Mouse (Mus musculus) liver, embryonic 13.5 days (tissue): ENCODE data around the gene Stoml2. TPM values are rescaled to one million over a fixed set of nuclear protein-coding genes. Genes with fewer than 3 reads are reported as not detected.

Experiments
- ATAC-seq: fragments of 200-750 bp; cut with Nextera tagmentation; 2 replicates; pipeline ENCODE4 v1.8.0; 2017; ENCODE audit warnings: low read depth, mild to moderate bottlenecking, moderate number of reproducible peaks, moderate library complexity
- DNase-seq: peaks from one replicate; pipeline ENCODE4 v3.0.0; 2022
- H3K27ac ChIP-seq: fragments of 300-500 bp; sonication (generic); 2 replicates; pipeline ENCODE4 v1.5.1; 2015; ENCODE audit warnings: moderate library complexity, mild to moderate bottlenecking, inconsistent platforms
- H3K27me3 ChIP-seq: fragments of 300-500 bp; sonication (generic); 2 replicates; pipeline ENCODE4 v1.6.1; 2015; ENCODE audit warnings: mild to moderate bottlenecking, inconsistent platforms
- H3K36me3 ChIP-seq: fragments of 300-500 bp; sonication (generic); 2 replicates; pipeline ENCODE4 v1.6.1; 2015; ENCODE audit warnings: mild to moderate bottlenecking, inconsistent platforms
- H3K4me1 ChIP-seq: fragments of 300-500 bp; sonication (generic); replicated peaks from 2 replicates; pipeline ENCODE4 v1.6.1; 2015; ENCODE audit warnings: inconsistent platforms
- H3K4me2 ChIP-seq: fragments of 300-500 bp; sonication (generic); 2 replicates; pipeline ENCODE4 v1.6.1; 2015; ENCODE audit warnings: inconsistent platforms, mild to moderate bottlenecking, moderate library complexity
- H3K4me3 ChIP-seq: fragments of 300-500 bp; sonication (generic); replicated peaks from 2 replicates; pipeline ENCODE4 v1.5.1; 2015; ENCODE audit warnings: mild to moderate bottlenecking, inconsistent platforms
- H3K9ac ChIP-seq: fragments of 300-500 bp; sonication (generic); 2 replicates; pipeline ENCODE4 v1.6.1; 2015; ENCODE audit warnings: mild to moderate bottlenecking, inconsistent platforms
- H3K9me3 ChIP-seq: fragments of 300-500 bp; sonication (generic); replicated peaks from 2 replicates; pipeline ENCODE4 v1.6.1; 2016; ENCODE audit warnings: inconsistent platforms
- WGBS: fragments of 180-500 bp; shearing (Covaris S2); methylation state at CpG from one replicate; pipeline ENCODE4 v1.1.7; 2015; ENCODE audit not compliant: insufficient replicate concordance; 5-methylcytosine and 5-hydroxymethylcytosine counted together
- polyA plus RNA-seq: library from polyadenylated mRNA; unstranded; fragments of >200 nt; fragmentation: Nextera tagmentation; extraction: Ambion mirVana; gene quantifications from 2 replicates; pipeline ENCODE4 v1.2.1, GENCODE M21; 2015

The Stoml2 gene
- polyA plus RNA-seq, 1 experiment from 2014 or later = 270 TPM

DNA sequence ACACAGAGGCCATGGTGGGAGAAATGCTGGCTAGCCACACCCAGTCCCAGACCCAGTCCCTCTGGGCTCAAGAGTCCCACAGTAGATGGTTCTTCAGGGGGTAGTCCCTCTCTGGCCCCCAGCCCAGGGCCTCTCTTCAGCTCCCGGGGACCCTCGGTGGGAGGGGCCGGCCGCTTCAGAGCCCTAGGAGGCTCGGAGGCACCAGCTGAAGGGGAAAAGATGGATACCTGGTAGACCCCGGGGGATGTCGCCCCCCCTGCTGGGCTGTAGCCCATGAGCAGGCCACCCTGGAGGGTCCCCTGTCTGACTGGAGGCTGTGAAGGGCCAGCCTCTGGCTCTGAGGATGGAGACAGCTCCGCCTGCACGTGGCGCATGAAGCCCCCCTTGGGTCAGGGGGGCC, 4.8 kb upstream of the Stoml2 start:
- Histone ChIP-seq H3K4me2 (peak overlapping the region; percentile 89), H3K9ac (peak overlapping the region; percentile 92), H3K27me3 (no peaks in the 10 kb centered on the region), H3K27ac (peak overlapping the region; percentile 97), H3K4me1 (peaks cover 65% of the 10 kb centered on the region), H3K36me3 (peaks cover 41% of the 10 kb centered on the region), H3K9me3 (no peaks in the 10 kb centered on the region), H3K4me3 (peak overlapping the region; percentile 84)
- 84% methylated on average over 10 of the region's 10 CpGs for WGBS
- DNase-seq (no peak), ATAC-seq (no peak)

DNA sequence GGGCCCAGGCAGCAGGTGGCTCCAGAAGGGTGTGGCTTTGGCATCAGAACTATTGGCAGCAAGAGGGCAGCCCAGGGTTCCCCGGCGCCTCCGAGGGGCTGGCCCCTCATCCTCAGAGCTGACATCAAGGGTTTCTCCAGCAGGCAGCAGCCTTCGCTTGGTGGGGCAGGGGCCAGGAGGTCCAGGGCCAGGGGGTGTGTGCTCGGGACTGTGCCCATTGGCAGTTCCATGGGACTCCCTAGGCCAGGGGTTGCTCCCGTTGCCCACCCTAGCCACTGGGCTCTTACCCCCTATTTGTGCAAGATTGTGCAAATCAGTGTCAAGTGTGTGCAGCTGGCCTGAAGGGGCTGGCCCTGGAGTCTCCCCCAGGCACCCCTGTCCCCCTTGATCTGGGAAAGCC, 4.3 kb upstream of the Stoml2 start:
- no peak overlapping the region for H3K4me3 ChIP-seq
- DNase-seq = no peak
- no peaks in the 10 kb centered on the region for H3K27me3 ChIP-seq
- peak overlapping the region; percentile 44; the same call in 1 of the 2 replicates for H3K27ac ChIP-seq
- peaks cover 41% of the 10 kb centered on the region for H3K36me3 ChIP-seq
- peak overlapping the region; percentile 92 for H3K9ac ChIP-seq
- H3K9me3 ChIP-seq = no peaks in the 10 kb centered on the region
- H3K4me2 ChIP-seq = peak overlapping the region; percentile 89
- ATAC-seq = no peak
- 70% methylated on average over 6 of the region's 6 CpGs for WGBS
- peaks cover 60% of the 10 kb centered on the region for H3K4me1 ChIP-seq

DNA sequence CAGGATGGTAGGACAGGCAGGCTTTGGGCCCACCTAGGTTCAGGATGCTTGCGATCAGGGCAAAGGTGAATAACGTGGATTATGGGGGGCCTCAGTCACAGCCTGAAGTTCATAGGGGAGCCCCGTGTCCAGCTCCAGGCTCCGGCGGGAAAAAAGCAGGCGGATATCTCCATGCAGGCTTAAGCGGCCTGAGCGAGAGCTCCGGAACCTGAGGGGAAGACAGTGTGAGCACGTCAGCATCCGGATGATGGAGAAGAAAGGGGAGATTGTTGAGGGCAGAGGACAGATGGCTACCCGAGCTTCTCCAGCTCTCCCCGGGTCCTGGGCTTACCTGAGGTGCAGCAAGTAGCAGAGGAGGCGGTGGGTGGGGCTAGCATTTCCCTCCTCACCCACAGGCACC, 2.0 kb upstream of the Stoml2 start:
- Histone ChIP-seq H3K9ac (no peak overlapping the region), H3K9me3 (no peaks in the 10 kb centered on the region), H3K4me1 (peaks cover 59% of the 10 kb centered on the region), H3K4me3 (no peak overlapping the region), H3K27ac (no peak overlapping the region), H3K4me2 (no peak overlapping the region), H3K27me3 (no peaks in the 10 kb centered on the region), H3K36me3 (peaks cover 56% of the 10 kb centered on the region)
- WGBS = 84% methylated on average over 14 of the region's 14 CpGs
- DNase-seq = no peak
- no peak for ATAC-seq

DNA sequence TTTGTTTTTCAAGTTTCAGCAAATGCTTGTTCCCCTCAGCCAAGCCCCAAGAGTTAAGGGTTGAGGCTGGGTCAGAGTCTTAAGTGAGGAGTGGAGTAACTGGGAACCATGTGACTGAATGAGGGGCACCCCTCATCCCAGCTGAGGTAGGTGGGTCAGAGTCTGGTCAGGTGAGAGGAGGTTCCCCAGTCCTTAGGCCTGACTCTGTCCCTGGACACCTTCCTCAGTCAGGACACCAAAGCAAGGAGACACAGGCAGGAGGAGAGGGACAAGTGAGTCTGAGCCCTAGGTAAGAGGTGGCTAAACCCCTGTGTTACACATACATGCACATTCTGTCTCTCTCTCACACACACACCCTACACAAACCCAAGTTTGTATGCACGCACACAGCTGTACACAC, 991 bp upstream of the Stoml2 start:
- H3K9ac ChIP-seq = no peak overlapping the region
- no peaks in the 10 kb centered on the region for H3K9me3 ChIP-seq
- H3K4me3 ChIP-seq = no peak overlapping the region
- H3K36me3 ChIP-seq = peaks cover 66% of the 10 kb centered on the region
- WGBS = 76% methylated on average over 1 of the region's 1 CpGs
- H3K27ac ChIP-seq = peak overlapping the region; percentile 15
- H3K4me1 ChIP-seq = peaks cover 50% of the 10 kb centered on the region
- H3K27me3 ChIP-seq = no peaks in the 10 kb centered on the region
- no peak overlapping the region for H3K4me2 ChIP-seq
- ATAC-seq (no peak), DNase-seq (no peak)

DNA sequence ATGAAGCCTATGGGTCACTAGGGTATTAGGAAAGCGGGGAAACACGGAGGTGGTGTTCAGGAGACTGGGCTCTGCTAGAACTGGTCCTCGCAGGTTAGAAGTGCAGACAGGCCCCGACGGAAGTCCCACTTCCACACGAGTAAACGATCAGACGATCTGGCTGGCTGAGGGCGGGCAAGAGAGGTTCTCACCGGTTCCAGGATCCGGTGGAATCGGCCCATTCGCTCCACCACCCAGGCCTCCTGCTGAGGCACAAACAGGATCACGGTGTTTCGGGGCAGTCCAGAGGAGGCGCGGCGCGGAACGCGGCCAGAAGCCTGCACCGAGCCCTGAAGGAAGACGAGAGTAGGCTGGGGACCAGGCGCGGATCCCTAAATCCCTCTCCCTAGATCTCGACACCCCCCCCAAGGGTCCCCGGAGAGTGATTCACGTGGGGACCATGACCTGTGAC, 705 bp downstream of the Stoml2 start:
- Histone ChIP-seq H3K9ac (peak overlapping the region; percentile 96), H3K27me3 (no peaks in the 10 kb centered on the region), H3K4me3 (peak overlapping the region; percentile 86), H3K4me1 (peaks cover 38% of the 10 kb centered on the region), H3K9me3 (no peaks in the 10 kb centered on the region), H3K4me2 (peak overlapping the region; percentile 76), H3K36me3 (peaks cover 67% of the 10 kb centered on the region), H3K27ac (peak overlapping the region; percentile 88)
- under 1% methylated on average over 28 of the region's 28 CpGs for WGBS
- DNase-seq (no peak), ATAC-seq (peak; percentile 72)

DNA sequence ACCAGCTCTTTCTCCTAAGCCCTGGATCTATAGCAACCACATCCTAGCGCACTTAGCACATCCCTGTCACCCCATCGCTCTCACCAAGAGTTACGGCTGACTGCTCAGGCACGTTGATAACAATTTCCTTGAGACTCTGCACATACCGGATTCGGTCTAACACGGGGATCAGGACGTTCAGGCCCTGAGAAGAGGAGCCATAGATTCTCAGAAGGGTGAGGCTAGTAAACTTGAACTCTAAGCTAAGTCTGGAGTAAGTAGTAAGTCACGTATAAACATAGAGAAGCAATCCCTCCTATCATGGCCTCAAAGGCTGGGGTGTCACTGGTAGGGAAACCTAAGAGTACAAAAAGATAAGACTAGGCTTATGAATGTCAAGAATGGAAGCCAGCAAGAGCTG, 1.2 kb downstream of the Stoml2 start:
- WGBS = 49% methylated on average over 9 of the region's 9 CpGs
- Histone ChIP-seq H3K9me3 (no peaks in the 10 kb centered on the region), H3K4me1 (peaks cover 34% of the 10 kb centered on the region), H3K9ac (peak overlapping the region; percentile 96), H3K4me3 (peak overlapping the region; percentile 86), H3K36me3 (peaks cover 63% of the 10 kb centered on the region), H3K27me3 (no peaks in the 10 kb centered on the region), H3K27ac (peak overlapping the region; percentile 88), H3K4me2 (peak overlapping the region; percentile 76)
- no peak for DNase-seq
- ATAC-seq = peak; percentile 4; the same call in 1 of the 2 replicates

DNA sequence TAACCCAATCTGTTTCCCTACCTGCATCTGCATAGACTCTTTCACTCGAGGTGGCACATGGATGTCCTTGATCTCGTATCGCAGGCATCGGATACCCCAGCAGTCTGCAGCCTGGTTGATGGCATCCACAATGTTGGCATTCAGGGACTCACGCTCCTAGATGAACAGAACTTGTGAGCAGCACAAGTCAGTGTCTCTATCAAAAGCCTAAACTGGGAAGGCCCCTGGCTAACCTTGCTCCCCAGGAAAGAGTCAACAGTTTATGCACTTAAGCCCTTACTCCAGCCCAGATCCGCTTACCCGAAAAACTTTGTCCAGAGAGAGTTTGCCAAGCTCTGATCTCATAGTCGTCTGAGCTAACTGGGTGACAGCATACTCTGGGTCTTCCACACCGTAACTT, 1.8 kb downstream of the Stoml2 start:
- DNase-seq = no peak
- Histone ChIP-seq H3K9ac (peak overlapping the region; percentile 96), H3K4me1 (peaks cover 37% of the 10 kb centered on the region), H3K9me3 (no peaks in the 10 kb centered on the region), H3K27me3 (no peaks in the 10 kb centered on the region), H3K36me3 (peaks cover 57% of the 10 kb centered on the region), H3K4me3 (peak overlapping the region; percentile 86), H3K27ac (peak overlapping the region; percentile 23), H3K4me2 (peak overlapping the region; percentile 76)
- WGBS = 90% methylated on average over 9 of the region's 9 CpGs
- ATAC-seq = no peak

DNA sequence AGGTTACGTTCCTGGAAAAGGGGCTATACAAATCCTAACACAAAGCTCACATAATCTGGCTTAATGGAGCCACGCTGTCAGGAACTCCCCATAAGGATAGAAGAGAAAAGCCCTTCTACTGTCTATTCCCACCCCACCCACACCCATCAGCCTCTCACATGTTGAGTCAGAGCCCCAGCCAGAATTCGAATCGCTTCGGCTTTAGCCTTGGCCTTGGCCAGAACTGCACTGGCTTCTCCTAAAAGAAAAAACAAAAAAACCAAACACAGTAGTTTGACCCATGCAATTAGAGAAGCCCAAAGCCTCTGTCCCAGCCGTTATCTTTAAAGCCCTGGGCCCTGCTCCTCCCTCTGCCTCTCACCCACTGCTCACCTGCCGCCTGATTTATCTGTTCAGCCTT, 2.4 kb downstream of the Stoml2 start:
- Histone ChIP-seq H3K4me3 (peak overlapping the region; percentile 86; the same call in 1 of the 2 replicates), H3K27me3 (no peaks in the 10 kb centered on the region), H3K4me2 (peak overlapping the region; percentile 76), H3K9ac (peak overlapping the region; percentile 96), H3K9me3 (no peaks in the 10 kb centered on the region), H3K27ac (0 out of 2 replicates have a peak overlapping the region, but pooled peaks have one; percentile 23), H3K36me3 (peaks cover 52% of the 10 kb centered on the region), H3K4me1 (peaks cover 43% of the 10 kb centered on the region)
- no peak for DNase-seq
- no peak for ATAC-seq
- WGBS = 75% methylated on average over 7 of the region's 7 CpGs

DNA sequence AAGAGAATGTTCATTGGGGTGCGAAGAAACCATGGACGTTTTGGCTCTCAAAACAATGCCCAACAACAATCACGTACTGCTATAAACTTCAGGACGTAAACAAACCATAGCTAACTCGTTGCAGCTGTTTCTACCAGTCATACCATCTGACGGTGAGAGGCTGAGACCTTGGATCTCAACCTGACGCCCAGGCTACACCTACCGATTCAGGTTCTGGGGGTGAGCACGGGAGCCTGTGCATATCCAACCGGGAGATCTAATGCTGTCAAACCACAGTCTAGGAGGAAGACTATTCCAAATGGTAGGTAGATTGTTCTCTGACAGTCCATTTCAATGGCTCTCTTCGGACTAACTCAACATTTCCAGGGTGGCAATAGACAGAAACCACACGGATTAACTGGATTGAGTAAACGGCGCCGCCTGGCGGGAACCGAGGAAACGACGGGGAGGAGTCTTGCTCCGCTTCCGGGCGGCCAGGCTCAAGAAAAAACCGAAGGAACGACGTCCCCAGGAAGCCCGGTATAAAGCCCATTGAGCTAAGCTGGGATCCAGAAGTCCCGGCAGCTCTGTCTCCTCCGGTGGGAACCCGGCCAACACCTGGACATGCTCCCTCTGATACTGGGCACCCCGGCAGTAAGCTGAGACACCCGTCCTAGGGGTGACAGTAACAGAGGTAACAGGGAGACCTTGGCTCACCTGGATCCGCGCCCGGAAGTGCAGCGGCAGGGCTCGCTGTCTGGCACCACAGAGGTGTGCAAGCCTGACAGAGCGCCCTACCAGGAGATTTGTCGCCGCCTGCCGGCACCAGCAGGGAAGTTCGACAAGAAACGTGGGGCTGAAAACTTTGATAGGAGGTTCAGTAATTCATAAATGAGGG, 6.2 kb downstream of the Stoml2 start, which contains the start of gene Pigo:
Gene Pigo, minus strand, starts transcription at position 736 of the 877 bp plus-strand sequence.
- peak; percentile 92 for ATAC-seq
- H3K9me3 ChIP-seq = no peaks in the 10 kb centered on the region
- H3K27me3 ChIP-seq = no peaks in the 10 kb centered on the region
- H3K36me3 ChIP-seq = peaks cover 78% of the 10 kb centered on the region
- peak within 1 kb of the TSS; percentile 68 for H3K4me3 ChIP-seq
- DNase-seq = peak; percentile 87
- WGBS = 6% methylated on average over 42 of the region's 42 CpGs
- peak within 1 kb of the TSS; percentile 79 for H3K9ac ChIP-seq
- peaks cover 45% of the 10 kb centered on the region for H3K4me1 ChIP-seq
- peak within 1 kb of the TSS; percentile 89 for H3K4me2 ChIP-seq
- H3K27ac ChIP-seq = peak within 1 kb of the TSS; percentile 90

DNA sequence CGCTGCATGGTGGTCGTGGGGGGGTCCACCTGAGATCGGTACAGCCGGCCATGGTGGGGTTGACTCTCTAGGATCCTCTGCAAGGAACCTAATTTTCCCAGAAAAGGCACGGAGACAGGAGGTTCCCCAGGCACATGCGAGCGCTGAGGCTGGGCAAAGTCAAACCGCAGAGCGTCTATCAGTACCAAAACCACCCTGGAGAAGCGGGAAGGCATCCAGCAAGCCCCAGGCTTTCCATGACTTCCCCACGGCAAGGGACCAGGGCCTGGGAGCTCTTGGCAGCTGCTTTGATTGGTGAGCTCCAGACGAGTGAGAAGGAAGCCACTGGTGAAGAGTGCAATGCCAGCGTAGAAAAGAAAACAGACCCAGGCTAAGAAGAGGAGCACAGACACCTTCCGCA, 6.8 kb downstream of the Stoml2 start:
- Histone ChIP-seq H3K27me3 (no peaks in the 10 kb centered on the region), H3K27ac (peak overlapping the region; percentile 90), H3K9ac (peak overlapping the region; percentile 79), H3K4me1 (peaks cover 45% of the 10 kb centered on the region), H3K9me3 (no peaks in the 10 kb centered on the region), H3K36me3 (peaks cover 81% of the 10 kb centered on the region), H3K4me2 (peak overlapping the region; percentile 89), H3K4me3 (peak overlapping the region; percentile 68)
- 75% methylated on average over 14 of the region's 14 CpGs for WGBS
- no peak for ATAC-seq
- DNase-seq = no peak

DNA sequence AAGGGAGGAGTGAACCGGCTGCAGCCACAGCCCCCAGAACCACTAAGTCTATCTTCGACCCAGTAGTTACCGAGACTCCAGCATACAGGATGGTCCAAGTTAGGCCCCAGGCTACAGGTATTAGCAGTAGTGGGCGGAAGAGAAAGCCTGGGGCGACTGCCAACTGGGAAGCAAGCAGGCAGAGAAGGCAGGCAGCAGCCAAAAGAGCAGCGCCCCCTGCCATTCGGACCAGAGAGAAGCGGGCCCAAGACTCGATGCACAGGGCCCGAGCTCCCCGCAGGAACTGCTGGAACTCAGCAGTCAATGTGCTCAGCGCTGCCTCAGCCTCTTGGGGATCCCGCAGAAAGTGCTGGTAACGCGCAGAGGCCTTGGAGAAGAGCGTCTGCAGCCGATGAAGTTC, 10.2 kb downstream of the Stoml2 start:
- no peak overlapping the region for H3K4me2 ChIP-seq
- H3K9ac ChIP-seq = no peak overlapping the region
- H3K27ac ChIP-seq = no peak overlapping the region
- H3K27me3 ChIP-seq = no peaks in the 10 kb centered on the region
- H3K36me3 ChIP-seq = peaks cover 77% of the 10 kb centered on the region
- no peak overlapping the region for H3K4me3 ChIP-seq
- no peak for DNase-seq
- H3K9me3 ChIP-seq = no peaks in the 10 kb centered on the region
- ATAC-seq = no peak
- peaks cover 41% of the 10 kb centered on the region for H3K4me1 ChIP-seq
- WGBS = 82% methylated on average over 17 of the region's 17 CpGs
